Mouse (Mus musculus) adrenal gland, adult 18-20 months (tissue): ENCODE measurements around the gene Rps13. TPM values are rescaled to one million over a fixed set of nuclear protein-coding genes. Genes with fewer than 3 reads are reported as not detected.
"Not testable (repeated sequence)": the region's sequence is repeated elsewhere in the genome, so short reads cannot be mapped to it uniquely, and the experiment has no call there.

Experiments used
- DNase-seq, 2 experiments: peaks; one replicate each; pipeline ENCODE4 v3.0.0; 2021 to 2022; ENCODE audit warnings: low spot score in 2 of 2
- long read RNA-seq, 2 experiments: library from polyadenylated mRNA; stranded (forward); transcript quantifications; one replicate each; pipeline ENCODE4 v2.0.0; 2021
- total RNA-seq, 2 experiments: library from RNA; stranded (reverse); gene quantifications; 1 replicate in 1 of 2; 2 replicates in 1 of 2; pipeline ENCODE4 v1.2.3; 2021

Gene Rps13
- 100 to 1,000 TPM; 414 to 473 TPM for total RNA-seq
- long read RNA-seq, experiment 1, transcript Rps13-201 (6 exons, 589 nt) = major isoform, 32 of 35 reads
- long read RNA-seq, experiment 1, partial matches to known transcripts = 0 of 35 reads
- long read RNA-seq, experiment 1, other reads (novel, unspliced or antisense) = 0 of 35 reads
- long read RNA-seq, experiment 2, transcript Rps13-201 (6 exons, 589 nt) = major isoform, 147 of 150 reads
- long read RNA-seq, experiment 2, partial matches to known transcripts = 1 of 150 reads
- long read RNA-seq, experiment 2, other reads (novel, unspliced or antisense) = 0 of 150 reads

DNA sequence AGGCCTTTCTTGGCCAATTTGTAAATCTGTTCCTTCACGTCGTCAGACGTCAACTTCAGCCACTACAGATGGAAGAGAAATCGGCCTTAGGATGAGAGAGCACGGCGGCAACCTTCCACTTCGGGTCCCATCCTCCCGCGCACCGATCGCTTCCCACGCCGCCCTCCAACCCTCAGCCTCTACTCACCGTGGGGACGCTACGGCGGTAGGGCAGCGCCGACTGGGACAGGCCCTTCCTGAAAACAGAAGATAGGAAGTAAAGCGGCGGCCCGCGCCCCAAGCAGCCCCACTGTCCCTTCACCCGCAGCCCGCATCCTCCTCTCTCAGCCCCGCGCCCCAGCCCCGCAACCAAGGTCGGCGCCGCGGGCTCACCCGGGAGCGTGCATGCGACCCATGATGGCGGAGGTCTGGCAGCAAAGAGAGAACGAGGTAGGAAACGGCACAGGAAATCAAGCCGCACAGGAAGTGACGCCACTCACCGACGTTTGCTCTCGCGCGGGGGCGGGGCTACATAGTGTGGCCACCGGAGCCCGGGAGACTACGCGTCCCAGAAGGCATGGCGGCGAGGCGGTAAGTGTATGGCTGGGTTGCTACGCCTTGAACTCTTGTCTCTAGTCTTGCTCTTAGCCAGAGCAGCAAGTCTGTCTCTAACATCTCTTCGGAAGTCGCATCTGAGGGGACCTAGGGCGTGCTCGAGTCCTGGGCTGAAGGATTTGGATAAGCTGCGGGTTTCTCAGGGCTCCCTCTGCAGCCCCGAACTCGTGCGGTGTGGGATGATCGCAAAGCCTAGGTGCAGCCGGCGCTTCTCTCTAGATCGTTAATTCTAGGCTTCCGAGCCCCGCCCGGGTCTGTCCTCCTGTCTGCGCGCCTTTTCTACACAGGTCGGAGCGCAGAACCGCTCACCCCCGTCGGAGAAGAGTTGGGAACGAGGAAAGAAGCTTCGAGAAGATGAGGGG is at the start of gene Rps13:
Gene Rps13 (minus strand): TSS at position 483 of the 956 bp plus-strand sequence.
- DNase-seq = peak; percentile 95 to 96

DNA sequence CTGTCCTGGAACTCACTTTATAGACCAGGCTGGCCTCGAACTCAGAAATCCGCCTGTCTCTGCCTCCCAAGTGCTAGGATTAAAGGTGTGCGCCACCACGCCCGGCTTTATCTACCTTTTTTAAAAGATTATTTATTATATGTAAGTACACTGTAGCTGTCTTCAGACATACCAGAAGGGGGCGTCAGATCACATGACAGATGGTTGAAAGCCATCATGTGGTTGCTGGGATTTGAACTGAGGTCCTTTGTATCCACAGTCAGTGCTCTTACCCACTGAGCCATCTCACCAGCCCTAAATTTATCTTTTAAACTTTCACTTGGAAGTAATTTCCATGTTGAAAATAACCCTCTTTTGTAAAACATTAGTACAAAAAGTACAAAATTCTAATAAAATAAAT is 45.2 kb upstream of the Rps13 start:
- DNase-seq = not testable (repeated sequence)

DNA sequence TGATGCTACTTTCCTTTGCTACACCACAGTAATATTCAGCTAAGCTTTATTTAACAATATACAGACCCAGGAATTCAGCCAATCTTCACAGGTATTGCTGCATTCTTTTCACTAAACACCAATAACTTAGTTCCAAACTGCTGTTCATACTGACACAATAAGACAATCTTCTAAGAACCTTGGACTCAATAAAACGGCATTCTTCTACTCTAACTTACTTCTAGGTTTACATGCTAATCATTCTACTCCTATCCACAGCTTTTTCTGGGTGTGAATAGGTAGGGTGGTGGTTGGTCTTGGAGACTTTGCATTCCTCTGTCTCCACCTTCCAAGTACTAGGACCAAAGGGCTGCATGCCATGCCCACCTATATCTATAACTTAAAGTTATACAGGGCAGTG is 40.3 kb upstream of the Rps13 start:
- no peak for DNase-seq

DNA sequence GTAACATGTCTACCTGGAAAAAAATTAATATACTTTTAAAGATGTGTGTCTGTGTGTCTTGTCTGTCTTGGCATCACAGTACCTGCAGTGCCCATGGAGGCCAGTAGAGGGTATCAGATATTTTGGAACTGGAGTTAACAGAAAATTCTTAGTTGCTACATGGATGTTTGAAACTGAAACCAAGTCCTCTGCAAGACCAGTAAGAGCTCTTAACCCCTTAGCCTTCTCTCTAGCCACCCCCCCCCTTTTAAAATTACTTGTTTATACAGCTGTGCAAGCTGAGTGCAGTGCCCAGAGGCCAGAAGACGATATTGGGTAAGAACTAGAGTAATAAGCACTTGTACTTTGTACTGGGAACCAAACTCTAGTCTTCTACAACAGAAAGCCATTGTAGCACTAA is 2.2 kb upstream of the Rps13 start:
- peak; percentile 43 to 52 for DNase-seq

DNA sequence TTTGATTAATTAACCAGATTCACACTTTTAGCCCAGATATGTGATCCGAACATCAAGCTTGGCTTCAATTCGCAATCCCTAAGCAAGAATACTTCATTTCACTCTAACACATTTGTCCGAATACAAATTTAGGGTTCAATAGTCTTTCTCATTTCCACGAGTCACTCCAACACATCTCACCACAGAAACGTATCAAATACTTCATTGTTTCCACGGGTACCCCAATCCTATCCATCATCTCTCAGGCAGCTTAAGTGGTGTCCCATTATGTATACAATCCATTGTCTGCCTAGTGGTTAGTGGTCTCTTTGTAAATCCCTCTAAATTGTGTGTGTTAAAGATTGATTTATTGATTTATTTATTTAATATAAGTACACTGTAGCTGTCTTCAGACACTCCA is 1.1 kb upstream of the Rps13 start:
- no peak for DNase-seq

DNA sequence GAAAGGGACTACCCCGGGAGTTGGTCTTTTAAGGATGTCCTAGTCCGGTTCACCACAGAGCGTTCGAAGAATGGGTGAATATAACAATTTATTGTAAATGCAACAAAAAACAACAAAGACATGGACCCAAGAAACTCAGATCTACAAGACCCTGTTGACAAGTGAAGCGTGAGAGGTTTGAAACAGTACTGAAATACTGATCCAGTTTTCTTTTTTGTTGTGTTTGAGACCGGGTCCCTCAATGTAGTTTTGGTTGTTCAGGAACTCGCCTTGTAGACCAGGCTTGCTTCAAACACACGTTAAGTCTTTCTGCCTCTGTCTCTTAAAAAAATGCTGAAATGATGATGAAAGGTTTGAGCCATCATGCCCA is 659 bp upstream of the Rps13 start:
- DNase-seq = no peak

DNA sequence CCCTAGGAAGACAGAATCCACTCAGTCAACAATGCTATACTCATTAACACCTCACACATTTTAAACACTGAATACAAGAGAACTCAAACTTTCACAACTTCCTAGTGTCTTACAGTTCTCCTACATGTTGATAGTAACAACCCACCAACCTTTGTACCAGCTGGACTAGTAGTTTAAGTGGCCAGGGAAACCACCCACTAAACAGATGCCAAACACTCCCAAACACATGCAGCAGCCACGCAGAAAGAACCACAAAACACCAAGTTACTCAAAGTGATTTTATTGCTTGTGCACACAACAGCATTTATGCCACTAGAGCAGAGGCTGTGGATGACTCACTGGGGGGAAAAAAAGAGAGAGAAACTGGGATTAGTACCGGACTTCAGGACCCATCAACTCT is 2.7 kb downstream of the Rps13 start:
- no peak for DNase-seq

DNA sequence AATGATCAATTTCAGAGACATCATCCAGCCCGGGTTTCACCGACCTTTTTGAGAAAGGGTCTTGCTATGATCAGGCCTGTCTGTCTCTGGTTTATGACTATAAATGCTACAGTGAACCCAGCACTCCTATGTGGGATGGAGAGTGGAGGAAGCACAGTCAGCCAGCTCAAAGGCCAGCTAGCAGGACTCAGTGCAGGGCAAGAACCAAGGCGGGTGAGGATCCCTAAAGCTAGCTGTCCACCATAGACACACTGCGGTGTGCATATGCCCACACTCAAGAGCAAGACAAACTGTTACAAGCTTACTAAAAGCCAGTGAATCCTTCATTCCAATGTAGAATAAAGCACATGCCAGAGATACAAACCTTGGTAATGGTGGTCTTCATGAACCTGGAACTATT is 4.1 kb downstream of the Rps13 start:
- no peak for DNase-seq

DNA sequence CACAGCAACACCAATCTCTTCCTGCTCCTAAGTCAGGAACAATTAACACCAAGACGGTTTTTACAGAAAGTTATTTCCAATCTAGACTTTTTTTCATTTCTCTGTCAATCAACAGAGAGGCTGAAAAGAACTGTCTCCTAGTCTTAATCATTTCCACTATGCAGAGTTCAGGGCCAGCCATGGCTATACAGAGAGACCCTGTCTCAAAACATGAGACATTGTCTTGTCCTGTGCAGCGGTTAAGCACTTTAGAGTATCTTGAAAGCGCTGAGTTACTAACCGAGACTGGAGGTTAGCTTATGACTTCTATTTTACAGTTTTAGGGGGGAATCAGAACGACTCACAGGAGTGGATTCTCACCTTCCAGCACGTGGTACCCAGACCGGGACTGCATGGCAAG is 5.2 kb downstream of the Rps13 start:
- DNase-seq = no peak

DNA sequence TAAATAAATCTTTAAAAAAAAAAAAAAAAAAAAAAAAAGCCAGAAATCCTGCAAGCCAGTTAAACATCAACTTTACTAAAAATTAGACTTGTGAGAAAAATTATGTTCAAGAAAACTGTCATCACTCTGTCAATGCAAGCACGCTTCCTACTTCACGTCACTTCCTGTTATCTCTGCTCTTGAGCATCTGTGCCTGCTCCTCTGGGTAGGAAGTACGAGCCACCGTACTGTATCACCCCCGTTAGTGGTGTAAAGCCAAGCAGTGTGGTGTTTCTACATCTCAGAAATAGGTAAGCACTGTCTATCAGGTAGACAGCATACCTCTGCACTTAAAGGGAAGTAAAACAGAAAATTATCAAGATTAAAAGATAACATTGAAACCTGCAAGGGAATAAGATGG is 6.1 kb downstream of the Rps13 start:
- DNase-seq = no peak

DNA sequence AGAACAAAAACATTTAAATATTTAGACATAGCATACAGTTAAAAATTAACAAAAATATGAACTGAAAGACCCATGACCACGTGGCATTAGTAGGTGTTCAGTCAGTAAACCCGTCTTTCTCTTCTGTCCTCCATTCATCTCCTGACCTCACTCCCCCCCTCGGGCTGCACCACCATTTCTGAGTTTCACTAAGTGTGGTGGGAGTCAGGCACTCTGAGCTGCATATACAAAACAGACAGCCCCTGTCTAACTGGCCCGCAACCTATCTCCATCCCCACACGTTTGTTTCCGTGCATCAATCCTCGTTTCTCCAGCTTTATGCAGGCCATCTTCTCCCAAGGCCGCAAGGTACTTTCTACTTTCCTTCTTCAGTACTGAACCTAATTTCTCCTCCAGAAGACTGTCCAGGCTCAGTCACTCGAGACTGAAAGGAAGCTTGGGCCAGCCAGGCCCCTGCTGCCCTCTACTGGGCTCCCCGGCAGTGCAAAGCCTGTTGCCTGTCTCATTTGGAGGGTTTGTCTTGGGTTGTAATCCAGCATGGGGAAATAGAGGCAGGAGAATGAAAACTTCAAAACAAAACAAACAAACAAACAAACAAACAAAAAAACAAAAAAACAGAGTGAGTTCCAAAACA is 10.5 kb downstream of the Rps13 start:
- DNase-seq = peak; percentile 66 to 69

DNA sequence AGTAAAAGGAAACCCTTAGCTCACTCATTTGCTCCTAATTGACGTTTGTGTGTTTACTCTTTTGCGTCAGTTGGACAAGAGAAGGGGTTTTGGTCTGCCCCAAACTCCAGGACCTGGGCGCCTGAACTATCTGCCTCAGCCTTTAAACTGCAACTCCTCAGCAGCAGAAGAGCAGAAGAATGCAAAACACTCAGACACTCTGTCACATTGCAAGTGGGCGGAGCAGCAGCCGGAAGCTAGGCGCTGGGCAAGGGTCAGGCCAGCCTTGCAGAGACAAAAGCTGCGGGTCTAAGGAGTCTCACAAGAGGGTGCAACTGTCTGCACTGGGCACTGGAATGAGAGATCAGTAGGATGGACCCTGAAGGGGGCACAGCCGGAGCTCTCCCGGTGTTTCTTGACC is 24.5 kb downstream of the Rps13 start:
- DNase-seq = no peak

DNA sequence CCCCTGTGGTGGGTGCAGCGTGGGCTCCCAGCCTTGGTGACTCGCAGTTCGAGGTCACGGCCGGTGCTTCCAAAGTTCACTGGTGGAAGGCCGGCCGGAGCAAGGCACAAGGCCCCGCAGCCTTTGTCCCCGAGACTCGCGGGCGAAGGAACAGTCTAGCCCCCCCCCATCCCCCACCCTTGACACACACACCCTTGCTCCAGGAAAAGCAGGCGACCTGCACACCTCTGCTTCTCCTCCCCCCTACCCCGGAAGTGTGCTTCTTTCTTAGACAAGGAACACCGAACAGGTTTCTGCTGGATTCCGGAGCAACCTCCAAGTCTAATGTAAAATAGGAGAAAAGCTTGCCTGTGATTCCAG is 25.4 kb downstream of the Rps13 start:
- peak in 1 of 2 experiments; percentile 33 for DNase-seq

DNA sequence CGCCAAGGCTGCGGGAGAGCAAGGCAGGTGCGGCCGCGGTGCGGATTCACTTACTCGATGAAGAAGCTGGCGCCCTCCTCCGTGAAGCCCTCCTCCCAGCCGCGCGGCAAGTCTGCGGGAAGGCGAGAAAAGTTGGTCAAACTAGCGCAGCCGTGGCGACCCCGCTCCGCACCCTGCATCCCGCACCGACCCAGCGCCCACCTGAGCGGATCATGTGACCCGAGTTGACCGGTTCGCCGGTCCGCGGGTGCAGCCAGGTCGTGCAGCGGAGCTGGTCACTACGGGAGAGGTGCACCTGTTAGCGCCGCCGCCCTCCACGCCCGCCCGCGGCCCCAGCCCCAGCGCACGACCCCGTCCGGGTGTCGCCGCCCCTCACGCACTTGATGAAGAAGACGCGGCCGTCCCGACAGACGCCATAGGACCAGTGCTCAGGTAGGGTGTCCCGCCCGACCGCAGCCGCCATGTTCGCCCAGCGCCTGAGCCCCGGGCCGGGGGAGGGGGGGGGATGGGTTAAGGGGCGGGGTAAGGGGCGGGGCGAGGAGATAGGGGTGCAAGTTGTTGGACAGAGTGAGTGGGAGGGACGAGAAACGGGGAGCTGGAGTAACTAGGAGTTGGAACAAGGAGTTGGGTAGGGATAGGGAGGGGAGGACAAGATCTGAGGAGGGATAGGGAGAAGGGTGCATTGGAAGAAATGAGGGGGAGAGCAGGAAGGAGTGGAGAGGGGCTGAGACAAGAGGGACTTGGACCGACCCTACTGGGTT is 25.9 kb downstream of the Rps13 start, which contains the start of gene Plekha7:
Gene Plekha7 (minus strand): TSS at position 506 of the 761 bp plus-strand sequence.
- DNase-seq = peak; percentile 48 to 61

DNA sequence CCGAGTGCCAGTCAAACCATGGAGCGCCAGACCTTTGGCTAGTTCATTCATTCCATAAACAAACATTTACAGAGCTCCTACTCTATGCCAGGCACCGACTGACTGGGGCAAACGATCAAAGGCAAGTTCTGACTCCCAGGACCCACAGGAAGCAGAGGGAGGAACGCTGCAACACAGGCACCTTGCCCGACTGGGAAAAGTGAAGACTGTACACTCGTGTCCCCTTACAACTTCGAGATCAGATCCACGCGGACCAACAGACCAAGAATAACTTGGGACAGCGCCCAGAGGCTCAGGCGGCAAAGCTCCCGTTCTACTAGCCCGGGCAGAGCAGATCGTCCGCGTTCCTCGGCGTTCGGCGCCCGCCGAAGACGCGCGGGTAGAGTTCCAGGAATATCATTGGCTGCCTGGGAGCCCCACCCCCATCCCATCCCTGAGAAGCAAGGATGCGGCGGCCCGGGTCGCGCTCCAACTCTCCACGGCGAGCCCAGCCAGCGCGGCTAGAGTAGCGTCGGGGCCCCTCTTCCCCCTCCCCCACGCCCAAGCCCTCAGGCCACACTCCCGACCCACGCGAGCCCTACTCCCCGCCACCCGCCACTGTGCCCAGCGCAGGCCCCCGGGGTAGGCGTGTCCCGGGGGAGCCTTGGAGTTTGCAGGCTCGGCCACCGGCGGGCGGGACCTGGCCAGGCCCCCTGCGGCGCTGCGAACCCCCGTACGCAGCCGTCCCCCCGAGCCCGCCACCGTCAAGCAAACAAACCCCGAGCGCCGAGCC is 26.7 kb downstream of the Rps13 start:
- peak; percentile 63 to 68 for DNase-seq

DNA sequence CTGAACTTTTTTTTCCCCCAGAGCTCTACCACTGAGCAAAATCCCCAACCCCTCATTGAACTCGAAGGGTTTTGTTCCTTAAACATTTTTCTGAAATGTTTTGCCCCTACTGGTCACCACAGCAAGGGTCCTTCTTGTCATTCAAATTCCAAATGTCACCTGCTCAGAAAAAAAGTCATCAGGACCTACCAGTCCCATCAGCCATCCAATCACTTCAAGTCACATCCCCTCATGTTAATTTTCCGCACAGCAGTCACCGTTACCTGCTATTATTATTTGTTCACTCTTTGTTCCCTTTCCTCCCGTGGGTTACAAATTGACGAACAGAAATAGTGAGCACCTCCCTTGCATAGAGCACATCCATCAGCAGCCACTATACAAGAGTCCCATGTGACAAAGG is 27.4 kb downstream of the Rps13 start:
- DNase-seq = no peak

DNA sequence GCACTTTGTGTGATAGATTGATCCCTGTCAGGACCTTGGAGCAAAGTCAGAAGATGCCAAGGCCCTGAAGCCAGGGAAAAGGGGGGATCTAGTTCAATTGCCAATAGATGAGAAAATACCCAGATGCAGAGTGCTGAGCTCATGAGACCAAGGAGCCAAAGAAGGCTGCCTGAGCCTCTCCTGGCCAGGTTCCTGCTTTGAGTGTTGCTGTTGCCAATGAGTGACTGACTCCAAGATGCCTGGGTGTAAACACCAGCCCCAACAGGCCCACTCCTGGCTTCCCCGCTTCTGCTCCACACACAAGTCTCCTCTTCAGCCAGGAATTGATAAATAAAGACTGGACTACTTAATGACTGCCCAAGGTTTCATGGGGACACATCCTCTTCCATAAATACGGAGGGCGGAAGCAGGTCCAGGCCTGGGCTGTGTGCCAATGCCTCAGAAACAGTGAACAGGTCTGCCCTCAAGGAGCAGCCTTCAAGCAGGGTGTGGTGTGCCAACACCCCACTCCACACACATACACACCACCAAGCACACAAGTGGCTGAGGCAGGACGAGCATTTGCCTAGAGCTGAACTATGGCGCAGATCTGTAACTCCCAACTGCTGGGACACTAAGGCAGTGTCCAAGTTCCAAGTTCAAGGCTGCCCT is 32.2 kb downstream of the Rps13 start:
- no peak for DNase-seq

DNA sequence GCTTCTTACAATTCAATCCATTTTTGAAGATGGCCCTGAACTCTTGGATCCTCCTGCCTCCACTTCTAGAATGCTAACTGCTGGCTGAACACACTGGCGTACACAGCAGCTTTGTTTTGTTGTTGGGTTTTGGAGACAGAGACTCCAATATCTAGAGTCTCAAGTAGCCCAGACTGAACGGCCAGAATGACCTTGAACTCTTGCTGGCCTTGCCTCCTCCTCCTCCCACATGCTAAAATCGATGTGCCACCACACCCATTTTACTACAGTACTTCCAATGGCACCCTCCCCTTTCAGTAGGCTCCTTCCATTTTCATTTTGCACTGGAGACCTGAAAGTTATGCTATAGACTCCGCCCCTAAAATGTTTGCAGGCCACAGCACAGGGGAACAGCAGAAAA is 32.9 kb downstream of the Rps13 start:
- no peak for DNase-seq

DNA sequence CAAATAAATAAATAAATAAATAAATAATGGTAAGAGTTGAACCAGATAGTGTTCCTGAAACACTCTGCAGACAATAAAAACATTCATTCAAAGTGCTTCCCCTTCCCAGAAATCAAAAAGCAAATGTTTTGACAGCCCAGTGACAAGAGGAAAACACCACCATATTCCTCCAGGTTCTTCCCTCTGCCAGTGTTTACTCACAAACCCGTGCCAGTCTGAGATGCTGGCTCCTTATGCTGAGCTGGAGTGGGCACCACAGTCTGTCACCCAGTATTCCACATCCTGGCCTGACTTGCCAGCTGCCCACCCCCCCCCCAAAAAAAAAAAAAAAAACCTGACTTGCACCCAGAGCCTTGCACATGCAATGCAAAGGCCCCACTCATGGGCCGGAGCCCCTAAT is 35.1 kb downstream of the Rps13 start:
- no peak for DNase-seq

DNA sequence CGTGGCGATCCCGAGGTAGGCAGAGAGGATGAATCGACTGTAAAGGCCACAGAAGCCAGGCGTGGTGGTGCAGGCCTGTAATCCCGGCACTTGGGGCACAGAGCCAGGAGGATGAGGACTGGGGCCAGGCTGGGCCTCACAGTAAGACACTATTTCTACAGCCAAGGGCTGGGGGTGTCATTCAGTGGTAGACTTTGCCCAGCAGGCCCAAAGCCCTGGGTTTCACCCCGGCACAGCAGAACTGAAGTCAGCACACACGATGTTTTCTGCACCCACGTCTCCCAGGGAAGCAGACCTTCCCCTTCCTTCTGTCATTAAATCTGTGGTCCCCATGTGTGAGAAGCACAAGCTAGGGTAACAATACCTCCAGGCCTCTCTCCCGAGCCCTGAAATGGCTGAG is 35.6 kb downstream of the Rps13 start:
- DNase-seq = no peak
